Mouse (Mus musculus): ENCODE results near the gene Amn. TPM values are rescaled to one million over a fixed set of nuclear protein-coding genes. Genes with fewer than 3 reads are reported as not detected.

The Amn gene
- polyA plus RNA-seq, 1 experiment from 2014 or later, result 1.4 TPM

- 75% methylated on average over 10 of the region's 10 CpGs for WGBS (ENCODE audit: insufficient replicate concordance)
- H3K27me3 ChIP-seq, result no peaks in the 10 kb centered on the region
- H3K4me1 ChIP-seq (replicated peaks), result no peaks in the 10 kb centered on the region
- no peak overlapping the region for H3K27ac ChIP-seq
- no peak overlapping the region for H3K9ac ChIP-seq
- H3K36me3 ChIP-seq, result peaks cover 24% of the 10 kb centered on the region
- ATAC-seq (ENCODE audit: low read depth) (no peak), DNase-seq (no peak)
- H3K4me3 ChIP-seq (replicated peaks), result no peak overlapping the region
- H3K9me3 ChIP-seq (replicated peaks), result no peaks in the 10 kb centered on the region
- no peak overlapping the region for H3K4me2 ChIP-seq
These were observed 31.0 kb upstream of the Amn start for GRCm38 (mm10) chr12:111239930-111240329.

GRCm38 (mm10) chr12:111241916-111242315, 29.0 kb upstream of the Amn start:
- H3K27ac ChIP-seq, result no peak overlapping the region
- H3K9me3 ChIP-seq (replicated peaks), result no peaks in the 10 kb centered on the region
- ATAC-seq (ENCODE audit: low read depth), result no peak
- no peak overlapping the region for H3K4me3 ChIP-seq (replicated peaks)
- DNase-seq, result no peak
- peaks cover 26% of the 10 kb centered on the region for H3K36me3 ChIP-seq
- H3K27me3 ChIP-seq, result no peaks in the 10 kb centered on the region
- no peak overlapping the region for H3K4me2 ChIP-seq
- H3K4me1 ChIP-seq (replicated peaks), result peaks cover 12% of the 10 kb centered on the region
- 81% methylated on average over 6 of the region's 6 CpGs for WGBS (ENCODE audit: insufficient replicate concordance)
- H3K9ac ChIP-seq, result no peak overlapping the region

- Histone ChIP-seq H3K4me1 (replicated peaks) (peaks cover 16% of the 10 kb centered on the region), H3K9ac (no peak overlapping the region), H3K36me3 (peaks cover 25% of the 10 kb centered on the region), H3K27me3 (no peaks in the 10 kb centered on the region), H3K27ac (no peak overlapping the region), H3K9me3 (replicated peaks) (no peaks in the 10 kb centered on the region), H3K4me3 (replicated peaks) (no peak overlapping the region), H3K4me2 (no peak overlapping the region)
- DNase-seq, result no peak
- WGBS (ENCODE audit: insufficient replicate concordance), result 83% methylated on average over 5 of the region's 5 CpGs
- no peak for ATAC-seq (ENCODE audit: low read depth)
These were observed 28.5 kb upstream of the Amn start for GRCm38 (mm10) chr12:111242346-111242745.

GRCm38 (mm10) chr12:111243733-111244132, 27.2 kb upstream of the Amn start:
- ATAC-seq (ENCODE audit: low read depth), result no peak
- no peak for DNase-seq
- Histone ChIP-seq H3K9ac (no peak overlapping the region), H3K27ac (no peak overlapping the region), H3K27me3 (no peaks in the 10 kb centered on the region), H3K4me1 (replicated peaks) (peaks cover 26% of the 10 kb centered on the region), H3K9me3 (replicated peaks) (no peaks in the 10 kb centered on the region), H3K4me3 (replicated peaks) (no peak overlapping the region), H3K4me2 (no peak overlapping the region), H3K36me3 (peaks cover 15% of the 10 kb centered on the region)
- 87% methylated on average over 12 of the region's 12 CpGs for whole genome bisulfite sequencing (ENCODE audit: insufficient replicate concordance)

- no peak overlapping the region for H3K27ac ChIP-seq
- no peak for ATAC-seq (ENCODE audit: low read depth)
- DNase-seq, result no peak
- H3K9me3 ChIP-seq (replicated peaks), result no peaks in the 10 kb centered on the region
- H3K27me3 ChIP-seq, result no peaks in the 10 kb centered on the region
- no peak overlapping the region for H3K4me3 ChIP-seq (replicated peaks)
- H3K4me2 ChIP-seq, result no peak overlapping the region
- H3K4me1 ChIP-seq (replicated peaks), result peaks cover 26% of the 10 kb centered on the region
- H3K9ac ChIP-seq, result no peak overlapping the region
- peaks cover 15% of the 10 kb centered on the region for H3K36me3 ChIP-seq
- WGBS (ENCODE audit: insufficient replicate concordance), result 79% methylated on average over 6 of the region's 6 CpGs
These were observed 25.8 kb upstream of the Amn start for GRCm38 (mm10) chr12:111245070-111245469.

- 34% methylated on average over 9 of the region's 9 CpGs for WGBS (ENCODE audit: insufficient replicate concordance)
- ATAC-seq (ENCODE audit: low read depth) (peak; percentile 91), DNase-seq (peak; percentile 50)
- Histone ChIP-seq H3K4me1 (replicated peaks) (peaks cover 26% of the 10 kb centered on the region), H3K27ac (no peak overlapping the region), H3K36me3 (peaks cover 19% of the 10 kb centered on the region), H3K9me3 (replicated peaks) (no peaks in the 10 kb centered on the region), H3K4me2 (peak overlapping the region; percentile 21), H3K9ac (no peak overlapping the region), H3K27me3 (no peaks in the 10 kb centered on the region), H3K4me3 (replicated peaks) (no peak overlapping the region)
These were observed 24.0 kb upstream of the Amn start for GRCm38 (mm10) chr12:111246808-111247464.

GRCm38 (mm10) chr12:111249095-111249494, 21.8 kb upstream of the Amn start:
- WGBS (ENCODE audit: insufficient replicate concordance), result 53% methylated on average over 3 of the region's 3 CpGs

GRCm38 (mm10) chr12:111250116-111250515, 20.8 kb upstream of the Amn start:
- DNase-seq (no peak), ATAC-seq (ENCODE audit: low read depth) (no peak)
- Histone ChIP-seq H3K4me1 (replicated peaks) (peaks cover 26% of the 10 kb centered on the region), H3K4me2 (no peak overlapping the region), H3K27me3 (no peaks in the 10 kb centered on the region), H3K9ac (no peak overlapping the region), H3K27ac (no peak overlapping the region), H3K36me3 (peaks cover 10% of the 10 kb centered on the region), H3K9me3 (replicated peaks) (no peaks in the 10 kb centered on the region), H3K4me3 (replicated peaks) (no peak overlapping the region)
- WGBS (ENCODE audit: insufficient replicate concordance), result 82% methylated on average over 8 of the region's 8 CpGs

More at GRCm38 (mm10) chr12:111249095-111249494, 21.8 kb upstream of the Amn start:
- Histone ChIP-seq H3K4me1 (replicated peaks) (peaks cover 26% of the 10 kb centered on the region), H3K9me3 (replicated peaks) (no peaks in the 10 kb centered on the region), H3K4me2 (no peak overlapping the region), H3K4me3 (replicated peaks) (no peak overlapping the region), H3K9ac (no peak overlapping the region), H3K27me3 (no peaks in the 10 kb centered on the region), H3K36me3 (peaks cover 10% of the 10 kb centered on the region; the same call in 1 of the 2 replicates), H3K27ac (no peak overlapping the region)
- DNase-seq (no peak), ATAC-seq (ENCODE audit: low read depth) (no peak)

- peaks cover 16% of the 10 kb centered on the region for H3K36me3 ChIP-seq
- no peak overlapping the region for H3K4me2 ChIP-seq
- WGBS (ENCODE audit: insufficient replicate concordance), result 79% methylated on average over 9 of the region's 9 CpGs
- DNase-seq (no peak), ATAC-seq (ENCODE audit: low read depth) (no peak)
- H3K4me1 ChIP-seq (replicated peaks), result peaks cover 21% of the 10 kb centered on the region
- no peak overlapping the region for H3K27ac ChIP-seq
- no peak overlapping the region for H3K9ac ChIP-seq
- H3K9me3 ChIP-seq (replicated peaks), result no peaks in the 10 kb centered on the region
- H3K27me3 ChIP-seq, result no peaks in the 10 kb centered on the region
- no peak overlapping the region for H3K4me3 ChIP-seq (replicated peaks)
These were observed 19.7 kb upstream of the Amn start for GRCm38 (mm10) chr12:111251227-111251626.

- ATAC-seq (ENCODE audit: low read depth) (no peak), DNase-seq (no peak)
- Histone ChIP-seq H3K9ac (no peak overlapping the region), H3K4me2 (no peak overlapping the region), H3K36me3 (0 out of 2 replicates have a peak, but pooled peaks cover 12% of the 10 kb centered on the region), H3K4me3 (replicated peaks) (no peak overlapping the region), H3K4me1 (replicated peaks) (peaks cover 31% of the 10 kb centered on the region), H3K27me3 (peaks cover 2% of the 10 kb centered on the region; the same call in 1 of the 2 replicates), H3K27ac (no peak overlapping the region), H3K9me3 (replicated peaks) (no peaks in the 10 kb centered on the region)
- 89% methylated on average over 16 of the region's 16 CpGs for WGBS (ENCODE audit: insufficient replicate concordance)
These were observed 7.2 kb upstream of the Amn start for GRCm38 (mm10) chr12:111263650-111264049.

GRCm38 (mm10) chr12:111265212-111265611, 5.7 kb upstream of the Amn start:
- H3K36me3 ChIP-seq, result 0 out of 2 replicates have a peak, but pooled peaks cover 12% of the 10 kb centered on the region
- 71% methylated on average over 5 of the region's 5 CpGs for WGBS (ENCODE audit: insufficient replicate concordance)

GRCm38 (mm10) chr12:111266592-111266991, 4.3 kb upstream of the Amn start:
- DNase-seq (peak; percentile 33), ATAC-seq (ENCODE audit: low read depth) (peak; percentile 62)
- Histone ChIP-seq H3K4me3 (replicated peaks) (no peak overlapping the region), H3K4me2 (peak overlapping the region; percentile 42), H3K27me3 (peaks cover 31% of the 10 kb centered on the region), H3K36me3 (0 out of 2 replicates have a peak, but pooled peaks cover 8% of the 10 kb centered on the region), H3K27ac (peak overlapping the region; percentile 79; the same call in 1 of the 2 replicates), H3K9ac (no peak overlapping the region), H3K4me1 (replicated peaks) (peaks cover 61% of the 10 kb centered on the region), H3K9me3 (replicated peaks) (no peaks in the 10 kb centered on the region)
- 28% methylated on average over 12 of the region's 12 CpGs for WGBS (ENCODE audit: insufficient replicate concordance)

More at GRCm38 (mm10) chr12:111265212-111265611, 5.7 kb upstream of the Amn start:
- H3K27me3 ChIP-seq, result peaks cover 17% of the 10 kb centered on the region
- H3K9me3 ChIP-seq (replicated peaks), result no peaks in the 10 kb centered on the region
- no peak overlapping the region for H3K9ac ChIP-seq
- no peak overlapping the region for H3K4me2 ChIP-seq
- H3K27ac ChIP-seq, result no peak overlapping the region
- peaks cover 47% of the 10 kb centered on the region for H3K4me1 ChIP-seq (replicated peaks)
- no peak overlapping the region for H3K4me3 ChIP-seq (replicated peaks)
- ATAC-seq (ENCODE audit: low read depth) (no peak), DNase-seq (no peak)
